Mouse (Mus musculus) frontal cortex, postnatal 10 days (tissue): ENCODE measurements around the gene Gm44511.
"Not testable (repeated sequence)": the region's sequence is repeated elsewhere in the genome, so short reads cannot be mapped to it uniquely, and the experiment has no call there.

Source experiments
- DNase-seq, 2 experiments: peaks; one replicate each; pipeline ENCODE4 v3.0.0; 2022; ENCODE audit warnings: low spot score in 2 of 2, mixed read lengths in 1 of 2

Gm44511 gene

GRCm38 (mm10) chr6:128760416-128761143, 65.5 kb downstream of the Gm44511 start:
- peak; percentile 83 to 90 for DNase-seq

- peak; percentile 80 to 92 for DNase-seq
Observed at GRCm38 (mm10) chr6:128760016-128760415, 66.1 kb downstream of the Gm44511 start.

DNA sequence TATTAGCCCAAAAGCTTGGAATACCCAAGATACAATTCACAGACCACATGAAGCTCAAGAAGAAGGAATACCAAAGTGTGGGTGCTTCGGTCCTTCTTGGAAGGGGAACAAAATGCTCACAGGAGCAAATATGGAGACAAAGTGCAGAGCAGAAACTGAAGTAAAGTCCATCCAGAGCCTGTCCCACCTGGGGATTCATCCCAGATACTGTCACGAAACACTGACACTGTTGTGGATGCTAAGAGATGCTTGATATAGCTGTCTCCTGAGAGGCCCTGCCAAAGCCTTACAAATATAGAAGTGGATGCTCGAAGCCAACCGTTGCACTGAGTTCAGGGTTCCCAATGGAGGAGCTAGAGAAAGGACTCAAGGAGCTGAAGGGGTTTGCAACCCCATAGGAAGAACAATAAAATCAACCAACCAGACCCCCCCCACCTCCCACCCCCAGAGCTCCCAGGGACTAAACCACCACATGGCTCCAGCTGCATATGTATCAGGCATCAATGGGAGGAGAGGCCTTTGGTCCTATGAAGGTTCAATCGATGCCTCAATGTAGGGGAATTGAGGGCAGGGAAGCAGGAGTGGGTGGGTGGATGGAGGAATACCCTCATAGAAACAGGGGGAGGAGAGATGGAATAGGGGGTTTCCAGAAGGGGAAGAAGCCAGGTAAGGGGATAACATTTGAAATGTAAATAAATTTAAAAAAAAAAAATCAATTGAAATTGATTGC, 66.7 kb downstream of the Gm44511 start:
- no peak for DNase-seq

DNA sequence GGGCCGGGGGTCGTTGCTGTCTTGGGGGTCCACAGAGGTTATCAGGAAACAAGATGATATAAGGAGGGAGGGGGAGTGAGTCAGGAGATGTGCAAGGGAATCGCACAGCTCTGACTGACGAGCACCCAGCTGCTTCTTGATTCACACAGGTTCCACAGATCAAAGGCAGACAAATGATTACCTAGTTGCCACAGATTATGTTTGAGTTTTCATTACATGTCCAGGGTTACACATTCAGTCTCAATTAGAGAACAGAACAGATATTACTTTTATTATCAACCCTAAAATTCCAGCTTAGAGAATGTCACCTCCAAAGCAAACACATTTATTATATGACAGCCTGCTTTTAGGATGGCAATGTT, 70.7 kb downstream of the Gm44511 start:
- not testable (repeated sequence) for DNase-seq

GRCm38 (mm10) chr6:128754748-128755401, 71.2 kb downstream of the Gm44511 start:
- not testable (repeated sequence) for DNase-seq

DNA sequence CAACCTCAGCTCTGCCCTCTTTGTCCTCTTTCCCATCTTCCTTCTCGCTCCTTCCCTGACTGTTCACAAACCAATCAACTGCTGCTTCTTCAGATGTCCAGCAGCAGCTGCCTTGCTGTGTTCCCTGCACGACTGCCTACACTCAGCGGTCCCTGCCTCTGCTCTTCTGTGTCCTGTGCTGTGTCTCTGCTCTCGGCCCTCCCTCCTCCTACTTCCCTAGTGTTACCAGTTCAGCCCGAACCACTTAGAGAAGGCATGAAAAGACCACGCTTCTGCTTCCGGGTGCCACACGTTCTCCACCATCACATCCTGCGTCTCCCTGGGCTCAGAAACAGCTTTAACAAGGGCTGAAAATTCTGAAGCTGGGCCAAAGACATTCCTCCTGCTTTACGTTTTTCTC, 71.8 kb downstream of the Gm44511 start:
- not testable (repeated sequence) for DNase-seq

DNA sequence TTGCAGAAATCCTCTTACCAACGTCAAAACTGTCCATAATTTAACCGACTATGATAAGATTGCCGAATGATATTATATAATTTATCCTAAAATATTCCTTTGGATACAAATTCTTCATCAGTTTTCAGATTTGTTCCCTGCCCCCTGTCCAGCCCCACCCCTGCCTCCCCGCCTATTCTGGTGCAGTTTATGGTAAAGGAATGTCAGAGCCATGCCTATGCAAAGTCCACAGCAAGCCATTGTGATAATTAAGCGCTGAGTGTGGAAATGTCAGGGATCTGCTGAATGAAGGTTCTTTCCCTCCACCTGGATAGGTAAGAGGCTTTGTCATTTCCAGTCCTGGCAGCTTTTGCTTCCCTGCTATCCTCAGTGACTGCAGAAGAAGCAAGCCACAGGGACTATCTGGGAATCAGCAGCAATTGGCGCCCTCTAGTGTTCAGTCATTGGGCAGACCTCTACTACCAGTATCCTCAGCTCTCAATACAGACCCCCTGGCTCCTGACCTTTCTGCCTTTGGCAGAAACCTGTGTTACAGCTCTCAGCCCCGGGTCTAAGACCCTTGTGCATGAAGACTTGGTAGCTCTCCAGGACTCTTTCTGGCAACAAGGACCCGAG, 72.4 kb downstream of the Gm44511 start:
- DNase-seq = peak; percentile 74 to 83

DNA sequence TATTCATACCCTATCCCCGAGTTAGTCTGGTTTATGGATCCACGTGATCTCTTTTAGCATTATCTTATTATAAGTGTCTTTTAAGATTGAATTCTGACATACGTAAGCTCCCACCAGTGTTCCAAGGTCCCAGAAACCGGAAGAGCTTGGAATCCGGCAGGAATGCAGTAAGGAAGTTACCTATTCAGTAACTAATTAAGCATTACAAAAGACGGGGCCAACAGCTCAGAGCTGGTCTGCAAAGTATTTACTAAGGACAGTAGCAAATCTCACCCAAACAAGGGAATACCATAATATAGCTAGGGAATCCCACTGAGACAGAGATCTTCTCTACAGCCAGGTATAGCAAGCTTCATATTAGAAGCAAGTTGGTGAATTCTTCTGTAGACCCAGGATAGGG, 79.1 kb downstream of the Gm44511 start:
- not testable (repeated sequence) for DNase-seq

DNA sequence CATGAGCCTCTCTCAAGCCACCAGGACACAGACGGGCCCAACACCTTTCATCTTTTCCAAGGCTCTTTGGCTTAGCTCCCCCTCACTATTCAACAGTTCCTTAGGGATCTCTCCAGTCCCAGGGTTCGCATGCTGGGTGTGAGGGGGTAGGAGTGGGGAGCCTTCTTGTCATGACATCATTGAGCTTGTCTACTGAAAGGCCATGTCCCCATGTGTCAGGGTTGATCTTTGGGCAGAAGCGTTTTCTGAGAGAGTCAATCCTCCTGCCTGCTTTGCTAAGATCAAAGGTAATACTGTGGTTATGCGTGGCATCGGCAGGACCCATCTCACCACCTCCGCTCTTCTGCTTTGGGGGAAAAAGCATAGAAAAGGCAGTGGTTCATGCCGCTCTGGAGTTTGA, 88.7 kb downstream of the Gm44511 start:
- no peak for DNase-seq

- no peak for DNase-seq
Observed at GRCm38 (mm10) chr6:128736100-128736499, 90.0 kb downstream of the Gm44511 start.

DNA sequence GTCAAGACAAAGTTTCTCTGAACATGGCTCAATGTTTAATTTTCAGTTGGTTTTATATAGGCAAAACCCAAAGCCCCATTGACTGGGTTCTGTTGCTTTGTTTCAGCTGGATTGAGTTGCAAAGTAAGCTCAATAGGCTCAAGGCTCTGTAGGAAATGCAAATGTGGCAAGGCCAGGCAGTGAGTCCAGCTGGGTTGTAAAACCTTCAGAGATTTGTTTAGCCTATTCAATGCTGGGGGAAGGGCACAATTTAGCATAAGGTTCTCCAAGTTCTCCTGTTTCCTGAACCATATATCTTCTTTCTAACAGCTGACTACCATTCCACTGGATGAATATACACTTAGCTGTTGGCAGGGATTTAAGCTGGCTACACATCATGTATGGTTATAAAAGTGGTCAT, 91.2 kb downstream of the Gm44511 start:
- no peak for DNase-seq

DNA sequence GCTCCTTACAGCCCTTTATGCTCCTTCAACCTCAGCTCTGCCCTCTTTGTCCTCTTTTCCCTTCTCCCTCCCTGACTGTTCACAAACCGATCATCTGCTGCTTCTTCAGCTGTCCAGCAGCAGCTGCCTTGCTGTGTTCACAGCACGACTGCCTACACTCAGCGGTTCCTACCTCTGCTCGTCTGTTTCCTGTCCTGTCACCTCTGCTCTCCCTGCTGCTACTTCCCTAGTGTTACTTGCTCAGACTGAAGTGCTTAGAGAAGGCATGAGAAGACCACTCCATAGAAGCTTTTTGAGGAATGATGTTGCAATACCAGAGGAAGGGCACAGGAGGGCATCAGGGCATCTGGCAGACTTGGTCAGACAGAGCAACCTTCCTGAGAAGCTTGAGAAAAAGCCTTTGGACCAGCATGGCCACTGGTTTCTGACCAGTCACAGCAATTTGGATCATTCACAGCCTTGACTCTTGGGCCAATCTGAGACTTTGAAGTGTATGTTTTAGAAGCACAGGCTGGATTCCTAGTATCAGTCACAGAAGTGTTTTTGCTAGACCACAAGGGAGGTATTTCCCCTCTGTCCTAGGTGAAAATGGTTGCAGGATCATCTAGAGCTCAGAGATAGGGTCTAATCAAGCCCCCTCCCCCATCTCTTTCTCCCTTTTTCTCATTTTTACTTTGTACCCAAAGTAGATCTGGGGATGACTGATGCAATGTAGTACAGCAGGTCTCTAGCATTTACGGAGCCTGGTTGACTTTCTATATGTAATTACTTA, 92.0 kb downstream of the Gm44511 start:
- DNase-seq = no peak

DNA sequence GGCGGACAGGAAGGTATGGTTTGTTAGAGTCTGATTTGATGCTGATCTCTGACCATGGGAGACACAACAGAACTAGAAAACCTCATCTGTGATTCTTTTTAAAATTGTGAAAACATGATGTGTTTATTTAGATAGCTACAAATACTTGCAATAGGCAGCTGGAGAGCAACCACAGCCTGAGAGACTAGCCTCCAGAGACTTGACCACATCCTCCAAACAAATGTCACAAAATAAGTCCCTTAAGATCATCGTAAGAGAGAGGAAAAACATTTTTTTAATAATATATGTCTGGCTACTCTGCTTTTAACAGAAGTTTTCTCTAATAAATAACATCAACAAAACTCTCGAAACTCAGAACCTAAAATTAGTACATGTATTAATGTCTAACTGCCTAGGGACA, 94.1 kb downstream of the Gm44511 start:
- DNase-seq = no peak
